Mouse (Mus musculus): ENCODE results near the gene Cycs. TPM values are rescaled to one million over a fixed set of nuclear protein-coding genes. Genes with fewer than 3 reads are reported as not detected.

The Cycs gene
- 143 TPM for polyA plus RNA-seq (2015; fragmentation: Illumina TruSeq; extraction: RNeasy Lipid Tissue Mini Kit (QIAGEN cat#74804); ENCODE audit: low read depth, low replicate concordance)

GRCm38 (mm10) chr6:50566141-50566996 is at the start of gene Cycs:
Cycs (minus strand) TSS chr6:50566538.

GRCm38 (mm10) chr6:50596301-50597211 is 30.2 kb upstream of the Cycs start, which contains the start of gene 4921507P07Rik:
4921507P07Rik (minus strand) TSS chr6:50596632.

Other genes starting within 250 kb of the Cycs start
- 22.6 TPM for gene Osbpl3, start 110.3 kb downstream of the Cycs start, polyA plus RNA-seq (2015; fragmentation: Illumina TruSeq; extraction: RNeasy Lipid Tissue Mini Kit (QIAGEN cat#74804); ENCODE audit: low read depth, low replicate concordance)
- gene 4921507P07Rik, start 30.1 kb upstream of the Cycs start, polyA plus RNA-seq (2015; fragmentation: Illumina TruSeq; extraction: RNeasy Lipid Tissue Mini Kit (QIAGEN cat#74804); ENCODE audit: low read depth, low replicate concordance) = 0.61 TPM
- gene Npvf, start 87.9 kb upstream of the Cycs start, polyA plus RNA-seq (2015; fragmentation: Illumina TruSeq; extraction: RNeasy Lipid Tissue Mini Kit (QIAGEN cat#74804); ENCODE audit: low read depth, low replicate concordance) = not detected